Mouse (Mus musculus) testis, adult 2 months (tissue): ENCODE measurements around the gene Stx8.

ENCODE experiments used
- CTCF ChIP-seq: fragments of 200-500 bp; IDR thresholded peaks from 2 replicates; pipeline ENCODE4 v1.5.1; 2012; ENCODE audit warnings: low read depth, mild to moderate bottlenecking, inconsistent platforms, low read length, moderate library complexity; ENCODE audit not compliant: control insufficient read depth, insufficient read depth, insufficient replicate concordance
- POLR2A ChIP-seq: fragments of 200-500 bp; IDR thresholded peaks from 2 replicates; pipeline ENCODE4 v1.6.1; 2012; ENCODE audit warnings: low read depth, mild to moderate bottlenecking, inconsistent platforms, low read length, moderate library complexity; ENCODE audit not compliant: control insufficient read depth

DNA sequence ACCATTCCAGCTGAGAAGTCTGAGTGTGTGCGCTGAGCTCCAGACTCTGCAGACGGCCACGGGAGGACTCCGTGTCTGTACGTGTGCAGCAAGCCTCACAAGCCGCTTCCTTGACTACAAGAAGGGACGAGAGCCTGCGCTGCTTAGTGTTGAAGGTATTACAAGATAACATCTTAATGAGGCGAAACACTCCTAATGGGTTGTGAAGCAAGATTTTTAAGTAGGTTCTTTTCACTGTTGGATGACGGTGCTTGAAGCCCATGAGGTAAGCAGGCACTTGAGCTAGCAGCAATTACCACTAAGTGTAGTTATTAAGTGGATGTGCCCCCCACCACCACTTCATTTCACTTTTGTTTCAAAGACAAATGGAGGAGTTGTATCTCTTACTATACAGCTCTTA is 101.8 kb downstream of the Stx8 start:
- TF ChIP-seq CTCF (no peak), POLR2A (no peak)
